In genomic region chr9:119795254-119795912, GRCm38 (mm10) we compare ENCODE assay signal across 1 mouse cellular context.
TF ChIP-seq lines count a peak whose summit lies in the region.

No protein-coding gene starts in this region.

TF ChIP-seq in MEL, 35 proteins besides CTCF, POLR2A, EP300 and RAD21 (continued from another document):
- peak; percentile 93 for TF ChIP-seq ETS1 (IDR thresholded peaks at IDR 0.05; ENCODE audit: low read depth, low read length)
